Mouse (Mus musculus): ENCODE results near the gene Sec23ip.

DNA sequence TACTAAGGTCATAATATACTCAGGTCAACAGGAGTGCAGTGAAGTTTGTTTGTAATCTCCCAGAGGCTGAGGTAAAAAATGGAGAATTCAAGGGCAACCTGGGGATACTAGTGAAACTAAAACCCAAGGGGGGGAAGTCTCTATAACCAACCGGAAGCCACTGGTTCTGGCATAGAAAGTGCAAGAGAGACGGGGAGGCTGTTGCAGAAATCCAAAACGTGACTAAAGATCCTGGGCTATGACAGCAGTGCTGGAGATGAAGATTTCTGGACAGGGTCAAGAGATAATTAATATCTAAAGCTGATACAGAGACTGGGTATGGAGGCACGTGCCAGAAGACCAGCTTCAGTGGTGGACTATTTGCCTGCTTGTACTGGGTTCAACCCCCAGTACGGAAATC, 6.7 kb upstream of the Sec23ip start:
- TF ChIP-seq CTCF (IDR thresholded peaks at IDR 0.05; ENCODE audit: insufficient read depth, low read depth, low read length) (no peak), POLR2A (IDR thresholded peaks at IDR 0.05; ENCODE audit: insufficient read depth, low read depth, low read length) (no peak)

All from olfactory bulb, adult 2 months (tissue).